Mouse (Mus musculus) lung, postnatal 25 days (tissue): ENCODE data around the gene Ankrd11.
A peak's percentile ranks its signal among the peaks of the same experiment; 100 is the strongest.

Experiments
- DNase-seq: peaks from one replicate; pipeline ENCODE4 v3.0.0; 2022; ENCODE audit warnings: low spot score

Gene Ankrd11

GRCm38 (mm10) chr8:122925939-122926722 lies 115.9 kb downstream of the Ankrd11 start:
- no peak for DNase-seq

GRCm38 (mm10) chr8:122924091-122924490 lies 118.0 kb downstream of the Ankrd11 start:
- DNase-seq: no peak

- no peak for DNase-seq
Measured at GRCm38 (mm10) chr8:122923431-122924090, 118.5 kb downstream of the Ankrd11 start.

GRCm38 (mm10) chr8:122922945-122923344 lies 119.1 kb downstream of the Ankrd11 start:
- no peak for DNase-seq

GRCm38 (mm10) chr8:122920890-122921289 lies 121.2 kb downstream of the Ankrd11 start:
- DNase-seq: no peak

GRCm38 (mm10) chr8:122918438-122919107 lies 123.5 kb downstream of the Ankrd11 start:
- no peak for DNase-seq

GRCm38 (mm10) chr8:122917531-122918392 lies 124.3 kb downstream of the Ankrd11 start:
- peak; percentile 48 for DNase-seq

GRCm38 (mm10) chr8:122916766-122917165 lies 125.3 kb downstream of the Ankrd11 start:
- DNase-seq: no peak

- no peak for DNase-seq
Measured at GRCm38 (mm10) chr8:122912871-122913270, 129.2 kb downstream of the Ankrd11 start.

- DNase-seq: no peak
Measured at GRCm38 (mm10) chr8:122912150-122912549, 129.9 kb downstream of the Ankrd11 start.

GRCm38 (mm10) chr8:122906463-122907021 lies 135.5 kb downstream of the Ankrd11 start:
- peak; percentile 95 for DNase-seq

- peak; percentile 35 for DNase-seq
Measured at GRCm38 (mm10) chr8:122905346-122905745, 136.7 kb downstream of the Ankrd11 start.

GRCm38 (mm10) chr8:122904496-122904895 lies 137.6 kb downstream of the Ankrd11 start:
- no peak for DNase-seq

- no peak for DNase-seq
Measured at GRCm38 (mm10) chr8:122903002-122903401, 139.1 kb downstream of the Ankrd11 start.

- no peak for DNase-seq
Measured at GRCm38 (mm10) chr8:122902581-122902980, 139.5 kb downstream of the Ankrd11 start.

- no peak for DNase-seq
Measured at GRCm38 (mm10) chr8:122901892-122902515, 140.1 kb downstream of the Ankrd11 start.

- DNase-seq: no peak
Measured at GRCm38 (mm10) chr8:122901476-122901875, 140.6 kb downstream of the Ankrd11 start.

GRCm38 (mm10) chr8:122899085-122899484 lies 143.0 kb downstream of the Ankrd11 start:
- no peak for DNase-seq

GRCm38 (mm10) chr8:122898473-122898872 lies 143.6 kb downstream of the Ankrd11 start:
- DNase-seq: no peak

GRCm38 (mm10) chr8:122898018-122898417 lies 144.1 kb downstream of the Ankrd11 start:
- no peak for DNase-seq

GRCm38 (mm10) chr8:122897200-122897599 lies 144.9 kb downstream of the Ankrd11 start:
- no peak for DNase-seq
